Mouse (Mus musculus): Measurements from ENCODE around the gene 4930558K02Rik. TPM values are rescaled to one million over a fixed set of nuclear protein-coding genes. Genes with fewer than 3 reads are reported as not detected.

4930558K02Rik gene
- not detected in 2 replicates for polyA plus RNA-seq (2012; rRNA removed)

DNA sequence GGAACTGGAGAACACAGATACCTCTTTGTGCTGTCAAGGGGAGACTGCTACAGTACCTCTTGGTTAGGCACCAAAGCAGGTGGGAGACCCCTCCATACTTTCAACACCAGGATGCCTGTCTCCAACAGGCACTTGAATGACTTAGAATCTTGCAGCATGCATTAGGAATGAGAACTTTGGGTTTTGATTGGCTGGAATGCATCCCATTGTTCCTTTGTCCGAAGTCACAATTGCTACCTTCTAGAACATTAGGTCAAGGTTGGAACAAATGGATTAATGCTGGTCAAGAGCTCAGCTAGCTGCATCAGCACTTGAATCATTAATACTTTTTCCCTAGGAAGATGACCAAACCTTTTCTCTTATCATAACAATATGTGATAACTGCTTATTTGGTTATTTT, at the start of gene 4930558K02Rik:
Gene 4930558K02Rik (minus strand): TSS at position 101 of the 400 bp plus-strand sequence.
- Histone ChIP-seq H3K4me1 (ENCODE audit: control insufficient read depth, insufficient read depth, low read length) (peaks cover 4% of the 10 kb centered on the region; the same call in 1 of the 2 replicates), H3K27ac (ENCODE audit: insufficient read depth, low read length) (no peak within 1 kb of the TSS), H3K27me3 (ENCODE audit: control insufficient read depth, insufficient read depth, low read length) (no peaks in the 10 kb centered on the region), H3K4me3 (replicated peaks; ENCODE audit: insufficient read depth, low read depth, low read length) (no peak within 1 kb of the TSS)
- 58% methylated on average over 1 of the region's 1 CpGs for WGBS
- TF ChIP-seq CTCF (IDR thresholded peaks at IDR 0.05; ENCODE audit: borderline replicate concordance, insufficient read depth, low read depth, low read length): no peak
- no peak for TF ChIP-seq POLR2A (IDR thresholded peaks at IDR 0.05; ENCODE audit: borderline replicate concordance, insufficient read depth, low read length)
- DNase-seq: no peak

GRCm38 (mm10) chr1:162023681-162024270, 44.3 kb upstream of the 4930558K02Rik start:
- H3K27me3 ChIP-seq (ENCODE audit: control insufficient read depth, insufficient read depth, low read length): no peaks in the 10 kb centered on the region
- no peak for DNase-seq
- 81% methylated on average over 8 of the region's 8 CpGs for WGBS
- H3K27ac ChIP-seq (ENCODE audit: insufficient read depth, low read length): no peak overlapping the region
- H3K4me3 ChIP-seq (replicated peaks; ENCODE audit: insufficient read depth, low read depth, low read length): no peak overlapping the region
- TF ChIP-seq POLR2A (IDR thresholded peaks at IDR 0.05; ENCODE audit: borderline replicate concordance, insufficient read depth, low read length) (no peak), CTCF (IDR thresholded peaks at IDR 0.05; ENCODE audit: borderline replicate concordance, insufficient read depth, low read depth, low read length) (no peak)
- H3K4me1 ChIP-seq (ENCODE audit: control insufficient read depth, insufficient read depth, low read length): no peaks in the 10 kb centered on the region

DNA sequence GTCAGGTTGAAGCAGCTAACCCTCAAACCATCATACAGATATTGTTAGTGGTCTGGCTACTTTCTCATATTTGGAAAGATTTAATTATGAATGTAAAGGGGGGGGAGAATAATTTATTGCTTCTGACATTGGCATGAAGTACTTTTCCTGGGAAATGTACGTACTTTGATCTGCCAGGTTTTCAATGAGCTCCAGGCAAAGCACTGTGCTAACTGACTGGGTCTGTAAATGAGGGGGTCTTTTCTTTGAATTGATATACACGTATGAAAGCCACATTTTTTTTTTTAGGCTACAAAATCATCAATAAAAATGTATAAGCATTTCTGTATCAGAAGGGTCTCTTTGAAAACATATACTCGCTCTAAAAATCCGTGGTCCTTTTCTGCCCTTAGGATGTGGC, 41.3 kb upstream of the 4930558K02Rik start:
- 86% methylated on average over 4 of the region's 4 CpGs for WGBS
- no peak overlapping the region for H3K27ac ChIP-seq (ENCODE audit: insufficient read depth, low read length)
- H3K27me3 ChIP-seq (ENCODE audit: control insufficient read depth, insufficient read depth, low read length): no peaks in the 10 kb centered on the region
- H3K4me3 ChIP-seq (replicated peaks; ENCODE audit: insufficient read depth, low read depth, low read length): no peak overlapping the region
- no peak for DNase-seq
- no peaks in the 10 kb centered on the region for H3K4me1 ChIP-seq (ENCODE audit: control insufficient read depth, insufficient read depth, low read length)
- no peak for TF ChIP-seq CTCF (IDR thresholded peaks at IDR 0.05; ENCODE audit: borderline replicate concordance, insufficient read depth, low read depth, low read length)
- no peak for TF ChIP-seq POLR2A (IDR thresholded peaks at IDR 0.05; ENCODE audit: borderline replicate concordance, insufficient read depth, low read length)

- H3K4me3 ChIP-seq (replicated peaks; ENCODE audit: insufficient read depth, low read depth, low read length): no peak overlapping the region
- no peaks in the 10 kb centered on the region for H3K27me3 ChIP-seq (ENCODE audit: control insufficient read depth, insufficient read depth, low read length)
- H3K27ac ChIP-seq (ENCODE audit: insufficient read depth, low read length): no peak overlapping the region
- TF ChIP-seq POLR2A (IDR thresholded peaks at IDR 0.05; ENCODE audit: borderline replicate concordance, insufficient read depth, low read length) (no peak), CTCF (IDR thresholded peaks at IDR 0.05; ENCODE audit: borderline replicate concordance, insufficient read depth, low read depth, low read length) (no peak)
- H3K4me1 ChIP-seq (ENCODE audit: control insufficient read depth, insufficient read depth, low read length): no peaks in the 10 kb centered on the region
- DNase-seq: no peak
- 81% methylated on average over 7 of the region's 7 CpGs for WGBS
Observed at GRCm38 (mm10) chr1:162020303-162020731, 40.9 kb upstream of the 4930558K02Rik start.

- Histone ChIP-seq H3K4me3 (replicated peaks; ENCODE audit: insufficient read depth, low read depth, low read length) (no peak overlapping the region), H3K4me1 (ENCODE audit: control insufficient read depth, insufficient read depth, low read length) (no peaks in the 10 kb centered on the region), H3K27ac (ENCODE audit: insufficient read depth, low read length) (no peak overlapping the region), H3K27me3 (ENCODE audit: control insufficient read depth, insufficient read depth, low read length) (no peaks in the 10 kb centered on the region)
- TF ChIP-seq CTCF (IDR thresholded peaks at IDR 0.05; ENCODE audit: borderline replicate concordance, insufficient read depth, low read depth, low read length) (no peak), POLR2A (IDR thresholded peaks at IDR 0.05; ENCODE audit: borderline replicate concordance, insufficient read depth, low read length) (no peak)
- 96% methylated on average over 6 of the region's 6 CpGs for WGBS
- no peak for DNase-seq
Observed at GRCm38 (mm10) chr1:162018601-162018977, 39.2 kb upstream of the 4930558K02Rik start.

GRCm38 (mm10) chr1:162017975-162018600, 38.7 kb upstream of the 4930558K02Rik start:
- no peak for DNase-seq
- H3K27me3 ChIP-seq (ENCODE audit: control insufficient read depth, insufficient read depth, low read length): no peaks in the 10 kb centered on the region
- TF ChIP-seq POLR2A (IDR thresholded peaks at IDR 0.05; ENCODE audit: borderline replicate concordance, insufficient read depth, low read length): no peak
- no peak for TF ChIP-seq CTCF (IDR thresholded peaks at IDR 0.05; ENCODE audit: borderline replicate concordance, insufficient read depth, low read depth, low read length)
- 92% methylated on average over 13 of the region's 13 CpGs for WGBS
- H3K4me3 ChIP-seq (replicated peaks; ENCODE audit: insufficient read depth, low read depth, low read length): no peak overlapping the region
- no peaks in the 10 kb centered on the region for H3K4me1 ChIP-seq (ENCODE audit: control insufficient read depth, insufficient read depth, low read length)
- no peak overlapping the region for H3K27ac ChIP-seq (ENCODE audit: insufficient read depth, low read length)

GRCm38 (mm10) chr1:162016982-162017381, 37.5 kb upstream of the 4930558K02Rik start:
- no peaks in the 10 kb centered on the region for H3K4me1 ChIP-seq (ENCODE audit: control insufficient read depth, insufficient read depth, low read length)
- no peaks in the 10 kb centered on the region for H3K27me3 ChIP-seq (ENCODE audit: control insufficient read depth, insufficient read depth, low read length)
- H3K27ac ChIP-seq (ENCODE audit: insufficient read depth, low read length): no peak overlapping the region
- 72% methylated on average over 7 of the region's 7 CpGs for WGBS
- no peak overlapping the region for H3K4me3 ChIP-seq (replicated peaks; ENCODE audit: insufficient read depth, low read depth, low read length)
- TF ChIP-seq CTCF (IDR thresholded peaks at IDR 0.05; ENCODE audit: borderline replicate concordance, insufficient read depth, low read depth, low read length) (no peak), POLR2A (IDR thresholded peaks at IDR 0.05; ENCODE audit: borderline replicate concordance, insufficient read depth, low read length) (no peak)
- DNase-seq: no peak

GRCm38 (mm10) chr1:162015247-162015862, 35.9 kb upstream of the 4930558K02Rik start:
- DNase-seq: no peak
- Histone ChIP-seq H3K27me3 (ENCODE audit: control insufficient read depth, insufficient read depth, low read length) (no peaks in the 10 kb centered on the region), H3K27ac (ENCODE audit: insufficient read depth, low read length) (no peak overlapping the region), H3K4me3 (replicated peaks; ENCODE audit: insufficient read depth, low read depth, low read length) (no peak overlapping the region), H3K4me1 (ENCODE audit: control insufficient read depth, insufficient read depth, low read length) (no peaks in the 10 kb centered on the region)
- WGBS: 60% methylated on average over 8 of the region's 8 CpGs
- TF ChIP-seq POLR2A (IDR thresholded peaks at IDR 0.05; ENCODE audit: borderline replicate concordance, insufficient read depth, low read length): no peak
- TF ChIP-seq CTCF (IDR thresholded peaks at IDR 0.05; ENCODE audit: borderline replicate concordance, insufficient read depth, low read depth, low read length): no peak
